In genomic region chr6:120469770-120470169, GRCm38 (mm10) we compare ENCODE assay signal across 25 mouse cellular contexts. TPM values are rescaled to one million over a fixed set of nuclear protein-coding genes. Genes with fewer than 3 reads are reported as not detected.
A peak's percentile ranks its signal among the peaks of the same experiment; 100 is the strongest.
DNase-seq lines count a peak whose midpoint lies in the region; ATAC-seq and TF ChIP-seq lines count a peak whose summit lies in the region.
"Had no signal": no experiment of that assay in that cellular context is flagged by ENCODE, and none has a peak within 500 bp of the region (broad histone marks: within the 10 kb centered on the region; RNA-seq: fewer than 3 reads in every experiment).

No protein-coding gene starts in this region.

- no peak overlapping the region for H3K4me3 ChIP-seq in liver, postnatal 0 days (ENCODE audit: low read depth, low read length)
- H3K4me3 ChIP-seq in liver, embryonic 11.5 days (ENCODE audit: low read depth, low read length) = no peak overlapping the region
- no peak overlapping the region for H3K4me3 ChIP-seq in MEL (ENCODE audit: control insufficient read depth in 1 of 2, insufficient read depth in 1 of 2, low read depth in 2 of 2, low read length in 2 of 2)
- H3K4me3 ChIP-seq: forebrain, embryonic 15.5 days; heart, embryonic 10.5 days; layer of hippocampus, adult 2 months; limb, embryonic 15.5 days had no signal

- no peak for TF ChIP-seq POLR2A in MEL (IDR thresholded peaks at IDR 0.05; ENCODE audit: control insufficient read depth in 1 of 2, insufficient read depth in 1 of 2, low read depth in 1 of 2, low read length in 2 of 2, poor library complexity in 1 of 2)

- 0 out of 2 replicates have a peak overlapping the region, but pooled peaks have one; percentile 16 for H3K9ac ChIP-seq in liver, postnatal 0 days (replicated peaks)
- no peak overlapping the region for H3K9ac ChIP-seq in liver, embryonic 11.5 days (ENCODE audit: low read depth, low read length)
- H3K9ac ChIP-seq in MEL (ENCODE audit: control insufficient read depth, low read depth, low read length, poor library complexity, severe bottlenecking) = no peak overlapping the region
- H3K9ac ChIP-seq: forebrain, embryonic 15.5 days; limb, embryonic 15.5 days had no signal

- no peak for TF ChIP-seq EP300 in liver, postnatal 0 days (IDR thresholded peaks at IDR 0.05; ENCODE audit: low read depth)
- no peak for TF ChIP-seq EP300 in MEL (IDR thresholded peaks at IDR 0.05; ENCODE audit: low read depth in 1 of 2, low read length in 2 of 2)

- H3K9me3 ChIP-seq in liver, postnatal 0 days (ENCODE audit: low read length) = no peaks in the 10 kb centered on the region
- H3K9me3 ChIP-seq in liver, embryonic 11.5 days (ENCODE audit: control insufficient read depth, low read length) = no peaks in the 10 kb centered on the region
- no peaks in the 10 kb centered on the region for H3K9me3 ChIP-seq in MEL (replicated peaks; ENCODE audit: insufficient read depth, low read length)
- H3K9me3 ChIP-seq: forebrain, embryonic 15.5 days; G1E; heart, embryonic 10.5 days; limb, embryonic 15.5 days; megakaryocyte, embryonic 14.5 days had no signal

- no peak for DNase-seq in liver, postnatal 0 days
- no peak for DNase-seq in liver, embryonic 11.5 days (ENCODE audit: low spot score)
- DNase-seq in A20 (ENCODE audit: low read depth, low spot score) (peak; percentile 93), MEL (ENCODE audit: low read depth, low spot score) (peak; percentile 51)
- peak; percentile 41 for DNase-seq in naive thymus-derived CD4-positive, alpha-beta T cell, adult 2 months (ENCODE audit: low read depth)
- no peak for DNase-seq in lung, postnatal 4 days
- DNase-seq: adrenal gland, postnatal 25 days; cerebellum, adult 18-20 months; cerebellum, postnatal 25 days; embryo, embryonic 11 days; heart, postnatal 10 days; kidney, adult 8-10 months; kidney, postnatal 14 days; midbrain, embryonic 14.5 days; thymus, postnatal 14 days had no signal

- peak overlapping the region; percentile 47 for H3K4me2 ChIP-seq in liver, postnatal 0 days (ENCODE audit: low read depth, low read length)
- H3K4me2 ChIP-seq in liver, embryonic 11.5 days = no peak overlapping the region
- H3K4me2 ChIP-seq: forebrain, embryonic 15.5 days; limb, embryonic 15.5 days had no signal

- TF ChIP-seq RAD21 in MEL (IDR thresholded peaks at IDR 0.05; ENCODE audit: low read depth, low read length) = no peak

- H3K4me1 ChIP-seq in liver, postnatal 0 days (ENCODE audit: insufficient read depth) = peaks cover 73% of the 10 kb centered on the region
- peaks cover 34% of the 10 kb centered on the region for H3K4me1 ChIP-seq in liver, embryonic 11.5 days (replicated peaks; ENCODE audit: control insufficient read depth, insufficient read depth, low read length)
- peaks cover 22 to 61% of the 10 kb centered on the region in 2 experiments for H3K4me1 ChIP-seq in MEL (ENCODE audit: control insufficient read depth in 1 of 2, insufficient read depth in 2 of 2, low read length in 2 of 2)

- H3K27me3 ChIP-seq in liver, postnatal 0 days (ENCODE audit: insufficient read depth, low read length) = no peaks in the 10 kb centered on the region
- H3K27me3 ChIP-seq in liver, embryonic 11.5 days (replicated peaks; ENCODE audit: control insufficient read depth, insufficient read depth, low read length) = no peaks in the 10 kb centered on the region
- H3K27me3 ChIP-seq in MEL (ENCODE audit: control insufficient read depth in 1 of 2, insufficient read depth in 2 of 2, low read length in 2 of 2) = no peaks in the 10 kb centered on the region
- H3K27me3 ChIP-seq: forebrain, embryonic 15.5 days; megakaryocyte, embryonic 14.5 days had no signal

- peaks cover 11% of the 10 kb centered on the region for H3K36me3 ChIP-seq in liver, postnatal 0 days (replicated peaks; ENCODE audit: insufficient read depth, low read length)
- no peaks in the 10 kb centered on the region; the same call in 1 of the 2 replicates for H3K36me3 ChIP-seq in liver, embryonic 11.5 days (ENCODE audit: control insufficient read depth, insufficient read depth, low read length)
- H3K36me3 ChIP-seq in MEL (ENCODE audit: control insufficient read depth in 1 of 2, insufficient read depth in 2 of 2, low read length in 2 of 2) = peaks cover 2 to 48% of the 10 kb centered on the region in 2 experiments; a peak in 3 of 4 replicates
- H3K36me3 ChIP-seq: forebrain, embryonic 15.5 days; heart, embryonic 10.5 days; limb, embryonic 15.5 days had no signal

- peak overlapping the region; percentile 73 for H3K27ac ChIP-seq in liver, postnatal 0 days (ENCODE audit: low read depth)
- no peak overlapping the region for H3K27ac ChIP-seq in liver, embryonic 11.5 days (ENCODE audit: low read depth, low read length)
- H3K27ac ChIP-seq in MEL (ENCODE audit: control insufficient read depth, low read depth, low read length) = no peak overlapping the region
- H3K27ac ChIP-seq: forebrain, embryonic 15.5 days; layer of hippocampus, adult 2 months; limb, embryonic 15.5 days; stomach, postnatal 0 days had no signal

- H3K79me2 ChIP-seq in MEL (ENCODE audit: control insufficient read depth, insufficient read depth, low read length, poor library complexity) = peaks cover 42% of the 10 kb centered on the region

- ATAC-seq in liver, postnatal 0 days = no peak
- no peak for ATAC-seq in liver, embryonic 11.5 days (replicated peaks; ENCODE audit: low FRiP score)
- no peak for ATAC-seq in cerebellum, adult (ENCODE audit: insufficient number of reproducible peaks, low FRiP score, low TSS enrichment)
- ATAC-seq: forebrain, embryonic 15.5 days; inflammation-experienced regulatory T-cells, adult 6 months had no signal

- no peak for TF ChIP-seq CTCF in liver, postnatal 0 days (IDR thresholded peaks at IDR 0.05; ENCODE audit: low read depth)
- no peak for TF ChIP-seq CTCF in MEL (IDR thresholded peaks at IDR 0.05 in 2 of 3, conservative IDR thresholded peaks at IDR 0.05 in 1 of 3; ENCODE audit: control insufficient read depth in 1 of 3, insufficient read depth in 1 of 3, low read depth in 2 of 3, low read length in 3 of 3, poor library complexity in 1 of 3, severe bottlenecking in 1 of 3)

TF ChIP-seq in MEL, 35 proteins besides CTCF, POLR2A, EP300 and RAD21:
- TF ChIP-seq MAX (IDR thresholded peaks at IDR 0.05; ENCODE audit: low read length) = no peak
- TF ChIP-seq ZC3H11A (IDR thresholded peaks at IDR 0.05; ENCODE audit: low read depth, low read length) = no peak
- no peak for TF ChIP-seq NELFE (IDR thresholded peaks at IDR 0.05; ENCODE audit: low read depth, low read length)
- TF ChIP-seq NRF1 (IDR thresholded peaks at IDR 0.05; ENCODE audit: insufficient read depth, low read depth, low read length, poor library complexity, severe bottlenecking) = no peak
- TF ChIP-seq JUND (IDR thresholded peaks at IDR 0.05; ENCODE audit: low read depth, low read length) = no peak
- no peak for TF ChIP-seq USF1 (IDR thresholded peaks at IDR 0.05; ENCODE audit: low read depth, low read length)
- TF ChIP-seq E2F4 (IDR thresholded peaks at IDR 0.05; ENCODE audit: borderline replicate concordance, low read depth, low read length) = no peak
- no peak for TF ChIP-seq SMC3 (IDR thresholded peaks at IDR 0.05; ENCODE audit: low read depth, low read length)
- no peak for TF ChIP-seq ZNF384 (IDR thresholded peaks at IDR 0.05; ENCODE audit: low read depth, low read length)
- TF ChIP-seq TCF12 (IDR thresholded peaks at IDR 0.05; ENCODE audit: low read depth, low read length) = no peak
- no peak for TF ChIP-seq POLR2AphosphoS2 (IDR thresholded peaks at IDR 0.05; ENCODE audit: low read length)
- TF ChIP-seq ELF1 (IDR thresholded peaks at IDR 0.05; ENCODE audit: low read depth, low read length) = no peak
- no peak for TF ChIP-seq SIN3A (IDR thresholded peaks at IDR 0.05; ENCODE audit: low read length)
- no peak for TF ChIP-seq MAFK (IDR thresholded peaks at IDR 0.05; ENCODE audit: borderline replicate concordance, low read depth, low read length)
- no peak for TF ChIP-seq RCOR1 (IDR thresholded peaks at IDR 0.05; ENCODE audit: low read depth, low read length)
- TF ChIP-seq USF2 (IDR thresholded peaks at IDR 0.05; ENCODE audit: borderline replicate concordance in 1 of 2, insufficient read depth in 1 of 2, low read depth in 1 of 2, low read length in 2 of 2) = no peak
- no peak for TF ChIP-seq POLR2AphosphoS5 (IDR thresholded peaks at IDR 0.05; ENCODE audit: borderline replicate concordance, low read depth, low read length)
- TF ChIP-seq MXI1 (IDR thresholded peaks at IDR 0.05; ENCODE audit: low read depth, low read length) = no peak
- no peak for TF ChIP-seq ETS1 (IDR thresholded peaks at IDR 0.05; ENCODE audit: low read depth, low read length)
TF ChIP-seq in MEL: peak in this region for 0.

RNA-seq across cellular contexts. Expression of gene Il17ra, which starts 6.7 kb away (rescaled TPM):
- polyA plus RNA-seq in liver, postnatal 0 days (2015; fragmentation: Nextera tagmentation; extraction: Ambion mirVana) = 9.4 and 10.6 TPM in 2 replicates
- polyA plus RNA-seq in liver, embryonic 11.5 days (2014; fragmentation: Nextera tagmentation; extraction: Ambion mirVana) = 6.8 and 8.7 TPM in 2 replicates
- 18.0 and 19.5 TPM in 2 replicates for total RNA-seq in MEL (2012; rRNA removed)
- polyA plus RNA-seq in MEL (2012; ENCODE audit: insufficient read depth in 1 of 2, insufficient read length in 2 of 2, low read depth in 1 of 2, low replicate concordance in 2 of 2, missing spikeins in 1 of 2) = 10 to 100 TPM in 1 of 2 experiments, not detected in 1; 43.3 TPM

RNA-seq across cellular contexts. Expression of gene Tmem121b, which starts 23.8 kb away (rescaled TPM):
- polyA plus RNA-seq in liver, postnatal 0 days (2015; fragmentation: Nextera tagmentation; extraction: Ambion mirVana) = not detected in 2 replicates
- polyA plus RNA-seq in liver, embryonic 11.5 days (2014; fragmentation: Nextera tagmentation; extraction: Ambion mirVana) = 0.07 TPM in 1 of 2 replicates, not detected in the other
- total RNA-seq in MEL (2012; rRNA removed) = not detected in 2 replicates
- polyA plus RNA-seq in MEL (2012; ENCODE audit: insufficient read depth in 1 of 2, insufficient read length in 2 of 2, low read depth in 1 of 2, low replicate concordance in 2 of 2, missing spikeins in 1 of 2) = under 1 TPM in 1 of 2 experiments, not detected in 1; 0.18 TPM
- total RNA-seq: adrenal gland, postnatal 25 days; gastrocnemius, adult 18-20 months had no signal
- polyA plus RNA-seq: G1E; limb, embryonic 15.5 days had no signal

Comparison
In these comparisons a context has a peak if more than half of its experiments do, and no peak if none do; other contexts are left out.
1. DNase-seq: peak in A20 (single experiment), MEL (single experiment) and naive thymus-derived CD4-positive, alpha-beta T cell, adult 2 months (single experiment); none in liver, postnatal 0 days (single experiment), liver, embryonic 11.5 days (single experiment) and lung, postnatal 4 days (0 of 2).